Mouse (Mus musculus) heart, embryonic 14.5 days (tissue): ENCODE results near the gene Gpc4. TPM values are rescaled to one million over a fixed set of nuclear protein-coding genes. Genes with fewer than 3 reads are reported as not detected.

Experiments
- ATAC-seq: fragments of 200-750 bp; cut with Nextera tagmentation; 2 replicates; pipeline ENCODE4 v1.8.0; 2017; ENCODE audit warnings: low read depth, moderate TSS enrichment; ENCODE audit not compliant: insufficient number of reproducible peaks, insufficient read depth, low FRiP score
- H3K27ac ChIP-seq, 2 experiments: fragments of 200-500 bp in 1 of 2; fragments of 300-500 bp in 1 of 2; sonication (generic) in 1 of 2; replicated peaks in 1 of 2; 2 replicates each; pipeline ENCODE4 v1.5.1; 2012 to 2014; ENCODE audit warnings: low read depth in 2 of 2, low read length in 2 of 2, control low read depth in 1 of 2, mild to moderate bottlenecking in 1 of 2, mixed read lengths in 1 of 2; ENCODE audit not compliant: control insufficient read depth in 1 of 2, insufficient read depth in 1 of 2
- H3K27me3 ChIP-seq: fragments of 300-500 bp; sonication (generic); 2 replicates; pipeline ENCODE4 v1.6.1; 2014; ENCODE audit warnings: mild to moderate bottlenecking, low read length, control low read depth; ENCODE audit not compliant: control insufficient read depth, insufficient read depth
- H3K36me3 ChIP-seq: fragments of 300-500 bp; sonication (generic); 2 replicates; pipeline ENCODE4 v1.6.1; 2014; ENCODE audit warnings: mild to moderate bottlenecking, control low read depth, low read length, mixed read lengths; ENCODE audit not compliant: control insufficient read depth, insufficient read depth
- H3K4me1 ChIP-seq, 2 experiments: fragments of 200-500 bp in 1 of 2; fragments of 300-500 bp in 1 of 2; sonication (generic) in 1 of 2; 2 replicates each; pipeline ENCODE4 v1.6.1; 2012 to 2014; ENCODE audit warnings: low read length in 2 of 2, control low read depth in 1 of 2, mixed read lengths in 1 of 2; ENCODE audit not compliant: control insufficient read depth in 2 of 2, insufficient read depth in 2 of 2
- H3K4me2 ChIP-seq: fragments of 300-500 bp; sonication (generic); 2 replicates; pipeline ENCODE4 v1.6.1; 2014; ENCODE audit warnings: mild to moderate bottlenecking, low read length
- H3K4me3 ChIP-seq, 2 experiments: fragments of 200-500 bp in 1 of 2; fragments of 300-500 bp in 1 of 2; sonication (generic) in 1 of 2; 2 replicates each; pipeline ENCODE4 v1.5.1; 2012 to 2014; ENCODE audit warnings: low read length in 2 of 2, mild to moderate bottlenecking in 2 of 2, control low read depth in 1 of 2, low read depth in 1 of 2, moderate library complexity in 1 of 2; ENCODE audit not compliant: control insufficient read depth in 1 of 2, insufficient read depth in 1 of 2
- H3K9ac ChIP-seq: fragments of 300-500 bp; sonication (generic); 2 replicates; pipeline ENCODE4 v1.6.1; 2014; ENCODE audit warnings: mild to moderate bottlenecking, low read length
- H3K9me3 ChIP-seq: fragments of 300-500 bp; sonication (generic); 2 replicates; pipeline ENCODE4 v1.6.1; 2016; ENCODE audit warnings: low read length, control low read depth; ENCODE audit not compliant: control insufficient read depth
- WGBS: fragments of 180-500 bp; shearing (Covaris S2); extraction: QIAGEN DNeasy Blood & Tissue Kit; methylation state at CpG from one replicate; pipeline ENCODE4 v1.1.7; 2014; 5-methylcytosine and 5-hydroxymethylcytosine counted together
- polyA plus RNA-seq: library from polyadenylated mRNA; unstranded; fragments of >200 nt; fragmentation: Nextera tagmentation; extraction: Ambion mirVana; gene quantifications from 2 replicates; pipeline ENCODE4 v1.2.1, GENCODE M21; 2014

Gene Gpc4
- polyA plus RNA-seq = 41.4 and 46.5 TPM in 2 replicates

- H3K4me1 ChIP-seq = peaks cover 0 to 2% of the 10 kb centered on the region in 2 experiments; a peak in 1 of 4 replicates
- H3K4me2 ChIP-seq = peak within 1 kb of the TSS; percentile 70
- no peaks in the 10 kb centered on the region for H3K27me3 ChIP-seq
- WGBS = 19% methylated on average over 68 of the region's 76 CpGs
- peak; percentile 94 for ATAC-seq
- peak within 1 kb of the TSS; percentile 81 for H3K9ac ChIP-seq
- peak within 1 kb of the TSS; percentile 59 for H3K4me3 ChIP-seq
- H3K9me3 ChIP-seq = no peaks in the 10 kb centered on the region
- peak within 1 kb of the TSS; percentile 66 to 81 for H3K27ac ChIP-seq
- no peaks in the 10 kb centered on the region for H3K36me3 ChIP-seq
Measured at GRCm38 (mm10) chrX:52164738-52165554, at the start of gene Gpc4. TSS of gene Gpc4 (minus strand) at chrX:52165252.

GRCm38 (mm10) chrX:52212846-52213245, 47.8 kb upstream of the Gpc4 start:
- no peak for ATAC-seq
- Histone ChIP-seq H3K4me2 (no peak overlapping the region), H3K4me1 (peaks cover 0 to 3% of the 10 kb centered on the region in 2 experiments; a peak in 1 of 4 replicates), H3K9ac (no peak overlapping the region), H3K36me3 (no peaks in the 10 kb centered on the region), H3K27me3 (no peaks in the 10 kb centered on the region), H3K27ac (no peak overlapping the region), H3K4me3 (no peak overlapping the region), H3K9me3 (no peaks in the 10 kb centered on the region)
- 60% methylated on average over 4 of the region's 4 CpGs for WGBS

- H3K4me1 ChIP-seq = peaks cover 0 to 2% of the 10 kb centered on the region in 2 experiments; a peak in 1 of 4 replicates
- no peaks in the 10 kb centered on the region for H3K9me3 ChIP-seq
- no peak for ATAC-seq
- H3K36me3 ChIP-seq = no peaks in the 10 kb centered on the region
- no peak overlapping the region for H3K4me3 ChIP-seq
- H3K27me3 ChIP-seq = no peaks in the 10 kb centered on the region
- WGBS = 24% methylated on average over 6 of the region's 6 CpGs
- no peak overlapping the region for H3K4me2 ChIP-seq
- no peak overlapping the region for H3K9ac ChIP-seq
- no peak overlapping the region for H3K27ac ChIP-seq
Measured at GRCm38 (mm10) chrX:52199836-52200235, 34.8 kb upstream of the Gpc4 start.

- peak overlapping the region; percentile 11; the same call in 1 of the 2 replicates for H3K4me2 ChIP-seq
- no peak for ATAC-seq
- WGBS = 31% methylated on average over 4 of the region's 4 CpGs
Measured at GRCm38 (mm10) chrX:52193311-52193968, 28.4 kb upstream of the Gpc4 start.

GRCm38 (mm10) chrX:52189094-52189493, 24.0 kb upstream of the Gpc4 start:
- 23% methylated on average over 4 of the region's 4 CpGs for WGBS
- ATAC-seq = no peak
- no peak overlapping the region for H3K27ac ChIP-seq
- H3K9ac ChIP-seq = no peak overlapping the region
- H3K9me3 ChIP-seq = no peaks in the 10 kb centered on the region
- H3K27me3 ChIP-seq = no peaks in the 10 kb centered on the region
- H3K4me2 ChIP-seq = no peak overlapping the region
- H3K4me3 ChIP-seq = no peak overlapping the region
- H3K4me1 ChIP-seq = no peaks in the 10 kb centered on the region; a peak in 1 of 4 replicates
- no peaks in the 10 kb centered on the region for H3K36me3 ChIP-seq

More at GRCm38 (mm10) chrX:52193311-52193968, 28.4 kb upstream of the Gpc4 start:
- H3K4me1 ChIP-seq = no peaks in the 10 kb centered on the region; a peak in 1 of 4 replicates
- no peak overlapping the region for H3K9ac ChIP-seq
- no peaks in the 10 kb centered on the region for H3K27me3 ChIP-seq
- H3K36me3 ChIP-seq = no peaks in the 10 kb centered on the region
- no peak overlapping the region for H3K4me3 ChIP-seq
- no peaks in the 10 kb centered on the region for H3K9me3 ChIP-seq
- H3K27ac ChIP-seq = no peak overlapping the region

- peaks cover 0 to 3% of the 10 kb centered on the region in 2 experiments; a peak in 2 of 4 replicates for H3K4me1 ChIP-seq
- no peak overlapping the region for H3K4me2 ChIP-seq
- no peak overlapping the region for H3K4me3 ChIP-seq
- 59% methylated on average over 5 of the region's 5 CpGs for WGBS
- H3K36me3 ChIP-seq = no peaks in the 10 kb centered on the region
- H3K9me3 ChIP-seq = no peaks in the 10 kb centered on the region
- no peaks in the 10 kb centered on the region for H3K27me3 ChIP-seq
- 0 out of 4 replicates have a peak overlapping the region, but pooled peaks of 1 of the 2 experiments have one; percentile 37 for H3K27ac ChIP-seq
- ATAC-seq = no peak
- H3K9ac ChIP-seq = no peak overlapping the region
Measured at GRCm38 (mm10) chrX:52183551-52184442, 18.7 kb upstream of the Gpc4 start.

GRCm38 (mm10) chrX:52181401-52181800, 16.3 kb upstream of the Gpc4 start:
- Histone ChIP-seq H3K9me3 (no peaks in the 10 kb centered on the region), H3K27ac (no peak overlapping the region), H3K9ac (no peak overlapping the region), H3K27me3 (no peaks in the 10 kb centered on the region), H3K4me1 (peaks cover 0 to 3% of the 10 kb centered on the region in 2 experiments; a peak in 2 of 4 replicates), H3K4me3 (no peak overlapping the region), H3K4me2 (no peak overlapping the region), H3K36me3 (no peaks in the 10 kb centered on the region)
- 56% methylated on average over 2 of the region's 2 CpGs for WGBS
- ATAC-seq = no peak
